Mouse (Mus musculus): ENCODE data around the gene Pou2f3. TPM values are rescaled to one million over a fixed set of nuclear protein-coding genes. Genes with fewer than 3 reads are reported as not detected.

The Pou2f3 gene
- polyA plus RNA-seq, 1 experiment, result not detected

- Histone ChIP-seq H3K4me1 (peaks cover 37% of the 10 kb centered on the region), H3K36me3 (replicated peaks; ENCODE audit: low read length) (no peaks in the 10 kb centered on the region), H3K4me3 (replicated peaks) (no peak overlapping the region), H3K27me3 (replicated peaks) (peaks cover 20% of the 10 kb centered on the region), H3K9me3 (no peaks in the 10 kb centered on the region)
- TF ChIP-seq FLI1 (IDR thresholded peaks at IDR 0.05; ENCODE audit: low read length) (no peak), GATA1 (IDR thresholded peaks at IDR 0.05; ENCODE audit: borderline replicate concordance, low read length) (no peak)
These were observed 14.7 kb upstream of the Pou2f3 start for GRCm38 (mm10) chr9:43224771-43225355.

- Histone ChIP-seq H3K27me3 (replicated peaks) (peaks cover 21% of the 10 kb centered on the region), H3K36me3 (replicated peaks; ENCODE audit: low read length) (no peaks in the 10 kb centered on the region)
- TF ChIP-seq GATA1 (IDR thresholded peaks at IDR 0.05; ENCODE audit: borderline replicate concordance, low read length) (no peak), FLI1 (IDR thresholded peaks at IDR 0.05; ENCODE audit: low read length) (no peak)
These were observed 12.2 kb upstream of the Pou2f3 start for GRCm38 (mm10) chr9:43222429-43222715.

GRCm38 (mm10) chr9:43221643-43222428 lies 11.7 kb upstream of the Pou2f3 start:
- H3K4me1 ChIP-seq, result peaks cover 20% of the 10 kb centered on the region
- H3K4me3 ChIP-seq (replicated peaks), result no peak overlapping the region
- no peaks in the 10 kb centered on the region for H3K36me3 ChIP-seq (replicated peaks; ENCODE audit: low read length)
- peaks cover 17% of the 10 kb centered on the region for H3K27me3 ChIP-seq (replicated peaks)
- TF ChIP-seq GATA1 (IDR thresholded peaks at IDR 0.05; ENCODE audit: borderline replicate concordance, low read length), result no peak
- no peak for TF ChIP-seq FLI1 (IDR thresholded peaks at IDR 0.05; ENCODE audit: low read length)
- H3K9me3 ChIP-seq, result no peaks in the 10 kb centered on the region

More at GRCm38 (mm10) chr9:43222429-43222715, 12.2 kb upstream of the Pou2f3 start:
- Histone ChIP-seq H3K4me1 (peaks cover 25% of the 10 kb centered on the region), H3K9me3 (no peaks in the 10 kb centered on the region), H3K4me3 (replicated peaks) (no peak overlapping the region)

GRCm38 (mm10) chr9:43210771-43211450 lies 742 bp upstream of the Pou2f3 start:
- no peaks in the 10 kb centered on the region for H3K9me3 ChIP-seq
- H3K4me3 ChIP-seq (replicated peaks), result peak overlapping the region; percentile 30
- no peaks in the 10 kb centered on the region for H3K36me3 ChIP-seq (replicated peaks; ENCODE audit: low read length)
- no peak for TF ChIP-seq FLI1 (IDR thresholded peaks at IDR 0.05; ENCODE audit: low read length)
- no peak for TF ChIP-seq GATA1 (IDR thresholded peaks at IDR 0.05; ENCODE audit: borderline replicate concordance, low read length)
- H3K27me3 ChIP-seq (replicated peaks), result peaks cover 66% of the 10 kb centered on the region
- peaks cover 14% of the 10 kb centered on the region for H3K4me1 ChIP-seq

GRCm38 (mm10) chr9:43206022-43206390 lies 4.2 kb downstream of the Pou2f3 start:
- Histone ChIP-seq H3K36me3 (replicated peaks; ENCODE audit: low read length) (no peaks in the 10 kb centered on the region), H3K4me3 (replicated peaks) (no peak overlapping the region), H3K27me3 (replicated peaks) (peaks cover 81% of the 10 kb centered on the region), H3K4me1 (peaks cover 19% of the 10 kb centered on the region), H3K9me3 (no peaks in the 10 kb centered on the region)
- TF ChIP-seq GATA1 (IDR thresholded peaks at IDR 0.05; ENCODE audit: borderline replicate concordance, low read length) (no peak), FLI1 (IDR thresholded peaks at IDR 0.05; ENCODE audit: low read length) (no peak)

GRCm38 (mm10) chr9:43205343-43206021 lies 4.7 kb downstream of the Pou2f3 start:
- TF ChIP-seq FLI1 (IDR thresholded peaks at IDR 0.05; ENCODE audit: low read length) (no peak), GATA1 (IDR thresholded peaks at IDR 0.05; ENCODE audit: borderline replicate concordance, low read length) (no peak)
- Histone ChIP-seq H3K36me3 (replicated peaks; ENCODE audit: low read length) (no peaks in the 10 kb centered on the region), H3K9me3 (no peaks in the 10 kb centered on the region), H3K27me3 (replicated peaks) (peaks cover 81% of the 10 kb centered on the region), H3K4me1 (peaks cover 14% of the 10 kb centered on the region), H3K4me3 (replicated peaks) (no peak overlapping the region)

GRCm38 (mm10) chr9:43200212-43200611 lies 10.0 kb downstream of the Pou2f3 start:
- Histone ChIP-seq H3K4me3 (replicated peaks) (no peak overlapping the region), H3K27me3 (replicated peaks) (peaks cover 79% of the 10 kb centered on the region), H3K9me3 (no peaks in the 10 kb centered on the region), H3K36me3 (replicated peaks; ENCODE audit: low read length) (no peaks in the 10 kb centered on the region), H3K4me1 (no peaks in the 10 kb centered on the region)
- TF ChIP-seq GATA1 (IDR thresholded peaks at IDR 0.05; ENCODE audit: borderline replicate concordance, low read length) (no peak), FLI1 (IDR thresholded peaks at IDR 0.05; ENCODE audit: low read length) (no peak)

- no peaks in the 10 kb centered on the region for H3K4me1 ChIP-seq
- H3K9me3 ChIP-seq, result no peaks in the 10 kb centered on the region
- H3K36me3 ChIP-seq (replicated peaks; ENCODE audit: low read length), result no peaks in the 10 kb centered on the region
- H3K27me3 ChIP-seq (replicated peaks), result peaks cover 61% of the 10 kb centered on the region
- no peak overlapping the region for H3K4me3 ChIP-seq (replicated peaks)
- TF ChIP-seq GATA1 (IDR thresholded peaks at IDR 0.05; ENCODE audit: borderline replicate concordance, low read length) (no peak), FLI1 (IDR thresholded peaks at IDR 0.05; ENCODE audit: low read length) (no peak)
These were observed 16.2 kb downstream of the Pou2f3 start for GRCm38 (mm10) chr9:43194001-43194400.

GRCm38 (mm10) chr9:43191561-43191960 lies 18.6 kb downstream of the Pou2f3 start:
- H3K4me1 ChIP-seq, result no peaks in the 10 kb centered on the region
- no peaks in the 10 kb centered on the region for H3K9me3 ChIP-seq
- no peaks in the 10 kb centered on the region for H3K36me3 ChIP-seq (replicated peaks; ENCODE audit: low read length)
- no peak overlapping the region for H3K4me3 ChIP-seq (replicated peaks)
- H3K27me3 ChIP-seq (replicated peaks), result peaks cover 60% of the 10 kb centered on the region
- TF ChIP-seq FLI1 (IDR thresholded peaks at IDR 0.05; ENCODE audit: low read length) (no peak), GATA1 (IDR thresholded peaks at IDR 0.05; ENCODE audit: borderline replicate concordance, low read length) (no peak)

Measured in megakaryocyte, embryonic 14.5 days (primary cell).